Mouse (Mus musculus): ENCODE measurements around the gene Mdm2. TPM values are rescaled to one million over a fixed set of nuclear protein-coding genes. Genes with fewer than 3 reads are reported as not detected.

Mdm2 gene
- polyA plus RNA-seq, 1 experiment: 41.8 TPM

- Histone ChIP-seq H3K9me3 (no peaks in the 10 kb centered on the region), H3K4me1 (peaks cover 13% of the 10 kb centered on the region), H3K36me3 (replicated peaks; ENCODE audit: low read length) (peaks cover 98% of the 10 kb centered on the region), H3K4me3 (replicated peaks) (no peak overlapping the region), H3K27me3 (replicated peaks) (no peaks in the 10 kb centered on the region)
- TF ChIP-seq FLI1 (IDR thresholded peaks at IDR 0.05; ENCODE audit: low read length) (no peak), GATA1 (IDR thresholded peaks at IDR 0.05; ENCODE audit: borderline replicate concordance, low read length) (no peak)
Measured at GRCm38 (mm10) chr10:117699914-117700313, 10.6 kb downstream of the Mdm2 start.

GRCm38 (mm10) chr10:117698313-117699138 lies 12.0 kb downstream of the Mdm2 start:
- no peaks in the 10 kb centered on the region for H3K27me3 ChIP-seq (replicated peaks)
- no peak for TF ChIP-seq GATA1 (IDR thresholded peaks at IDR 0.05; ENCODE audit: borderline replicate concordance, low read length)
- peaks cover 98% of the 10 kb centered on the region for H3K36me3 ChIP-seq (replicated peaks; ENCODE audit: low read length)
- no peak overlapping the region for H3K4me3 ChIP-seq (replicated peaks)
- H3K4me1 ChIP-seq: peaks cover 17% of the 10 kb centered on the region
- H3K9me3 ChIP-seq: no peaks in the 10 kb centered on the region

GRCm38 (mm10) chr10:117697561-117698115 lies 12.9 kb downstream of the Mdm2 start:
- TF ChIP-seq FLI1 (IDR thresholded peaks at IDR 0.05; ENCODE audit: low read length) (no peak), GATA1 (IDR thresholded peaks at IDR 0.05; ENCODE audit: borderline replicate concordance, low read length) (no peak)

GRCm38 (mm10) chr10:117696827-117697560 lies 13.6 kb downstream of the Mdm2 start:
- H3K36me3 ChIP-seq (replicated peaks; ENCODE audit: low read length): peaks cover 96% of the 10 kb centered on the region
- H3K27me3 ChIP-seq (replicated peaks): no peaks in the 10 kb centered on the region
- no peaks in the 10 kb centered on the region for H3K9me3 ChIP-seq
- no peak for TF ChIP-seq FLI1 (IDR thresholded peaks at IDR 0.05; ENCODE audit: low read length)
- H3K4me1 ChIP-seq: peaks cover 12% of the 10 kb centered on the region
- H3K4me3 ChIP-seq (replicated peaks): no peak overlapping the region

More at GRCm38 (mm10) chr10:117697561-117698115, 12.9 kb downstream of the Mdm2 start:
- H3K4me3 ChIP-seq (replicated peaks): no peak overlapping the region
- peaks cover 13% of the 10 kb centered on the region for H3K4me1 ChIP-seq
- H3K27me3 ChIP-seq (replicated peaks): no peaks in the 10 kb centered on the region
- H3K36me3 ChIP-seq (replicated peaks; ENCODE audit: low read length): peaks cover 96% of the 10 kb centered on the region
- H3K9me3 ChIP-seq: no peaks in the 10 kb centered on the region

- Histone ChIP-seq H3K9me3 (no peaks in the 10 kb centered on the region), H3K36me3 (replicated peaks; ENCODE audit: low read length) (peaks cover 95% of the 10 kb centered on the region), H3K4me1 (peaks cover 7% of the 10 kb centered on the region; the same call in 1 of the 2 replicates), H3K27me3 (replicated peaks) (no peaks in the 10 kb centered on the region), H3K4me3 (replicated peaks) (no peak overlapping the region)
- TF ChIP-seq GATA1 (IDR thresholded peaks at IDR 0.05; ENCODE audit: borderline replicate concordance, low read length) (no peak), FLI1 (IDR thresholded peaks at IDR 0.05; ENCODE audit: low read length) (no peak)
Measured at GRCm38 (mm10) chr10:117696021-117696826, 14.3 kb downstream of the Mdm2 start.

GRCm38 (mm10) chr10:117695605-117696004 lies 15.0 kb downstream of the Mdm2 start:
- TF ChIP-seq GATA1 (IDR thresholded peaks at IDR 0.05; ENCODE audit: borderline replicate concordance, low read length) (no peak), FLI1 (IDR thresholded peaks at IDR 0.05; ENCODE audit: low read length) (no peak)
- H3K36me3 ChIP-seq (replicated peaks; ENCODE audit: low read length): peaks cover 96% of the 10 kb centered on the region

GRCm38 (mm10) chr10:117695027-117695426 lies 15.5 kb downstream of the Mdm2 start:
- Histone ChIP-seq H3K4me3 (replicated peaks) (no peak overlapping the region), H3K4me1 (peaks cover 7% of the 10 kb centered on the region; the same call in 1 of the 2 replicates), H3K9me3 (no peaks in the 10 kb centered on the region), H3K36me3 (replicated peaks; ENCODE audit: low read length) (peaks cover 96% of the 10 kb centered on the region), H3K27me3 (replicated peaks) (no peaks in the 10 kb centered on the region)
- TF ChIP-seq GATA1 (IDR thresholded peaks at IDR 0.05; ENCODE audit: borderline replicate concordance, low read length): no peak
- no peak for TF ChIP-seq FLI1 (IDR thresholded peaks at IDR 0.05; ENCODE audit: low read length)

More at GRCm38 (mm10) chr10:117695605-117696004, 15.0 kb downstream of the Mdm2 start:
- Histone ChIP-seq H3K9me3 (no peaks in the 10 kb centered on the region), H3K27me3 (replicated peaks) (no peaks in the 10 kb centered on the region), H3K4me1 (peaks cover 7% of the 10 kb centered on the region; the same call in 1 of the 2 replicates), H3K4me3 (replicated peaks) (no peak overlapping the region)

- peaks cover 7% of the 10 kb centered on the region; the same call in 1 of the 2 replicates for H3K4me1 ChIP-seq
- no peaks in the 10 kb centered on the region for H3K9me3 ChIP-seq
- H3K4me3 ChIP-seq (replicated peaks): no peak overlapping the region
- H3K36me3 ChIP-seq (replicated peaks; ENCODE audit: low read length): peaks cover 96% of the 10 kb centered on the region
- H3K27me3 ChIP-seq (replicated peaks): no peaks in the 10 kb centered on the region
- TF ChIP-seq GATA1 (IDR thresholded peaks at IDR 0.05; ENCODE audit: borderline replicate concordance, low read length) (no peak), FLI1 (IDR thresholded peaks at IDR 0.05; ENCODE audit: low read length) (no peak)
Measured at GRCm38 (mm10) chr10:117694255-117694953, 16.2 kb downstream of the Mdm2 start.

GRCm38 (mm10) chr10:117692953-117693352 lies 17.6 kb downstream of the Mdm2 start:
- peaks cover 96% of the 10 kb centered on the region for H3K36me3 ChIP-seq (replicated peaks; ENCODE audit: low read length)
- no peak overlapping the region for H3K4me3 ChIP-seq (replicated peaks)
- no peaks in the 10 kb centered on the region for H3K9me3 ChIP-seq
- no peaks in the 10 kb centered on the region for H3K27me3 ChIP-seq (replicated peaks)
- no peak for TF ChIP-seq GATA1 (IDR thresholded peaks at IDR 0.05; ENCODE audit: borderline replicate concordance, low read length)
- TF ChIP-seq FLI1 (IDR thresholded peaks at IDR 0.05; ENCODE audit: low read length): no peak
- peaks cover 7% of the 10 kb centered on the region; the same call in 1 of the 2 replicates for H3K4me1 ChIP-seq
